Mouse (Mus musculus): ENCODE data around the gene Ddah1. TPM values are rescaled to one million over a fixed set of nuclear protein-coding genes. Genes with fewer than 3 reads are reported as not detected.

Gene Ddah1
- total RNA-seq, 2 experiments from 2014 or later = 15.5 to 15.9 TPM

Other genes starting within 250 kb of the Ddah1 start
- gene Znhit6, start 182.5 kb upstream of the Ddah1 start, total RNA-seq (2021) = 10 to 100 TPM; 14.9 to 15.2 TPM
- gene Ccn1, start 108.7 kb upstream of the Ddah1 start, total RNA-seq (2021) = 10 to 100 TPM; 50.7 to 73.3 TPM
- gene Bcl10, start 164.1 kb downstream of the Ddah1 start, total RNA-seq (2021) = 10 to 100 TPM; 25.5 to 27.4 TPM
- 10 to 100 TPM; 24.8 to 25.5 TPM for gene 2410004B18Rik, start 179.3 kb downstream of the Ddah1 start, total RNA-seq (2021)
- 10 to 100 TPM; 33.2 to 35.2 TPM for gene Syde2, start 229.2 kb downstream of the Ddah1 start, total RNA-seq (2021)